Mouse (Mus musculus) MEL (cell line): Measurements from ENCODE around the gene Vti1a.

Source experiments
- CHD1 ChIP-seq: IDR thresholded peaks from 2 replicates; pipeline ENCODE4 v1.6.1; 2012; ENCODE audit warnings: low read depth, mild to moderate bottlenecking, inconsistent platforms, low read length, improper control_type of control experiment
- CTCF ChIP-seq, 3 experiments: IDR thresholded peaks in 2 of 3; conservative IDR thresholded peaks in 1 of 3; 2 replicates each; pipeline ENCODE4 v1.5.1; 2011 to 2012; ENCODE audit warnings: low read length in 3 of 3, low read depth in 2 of 3, mild to moderate bottlenecking in 2 of 3, improper control_type of control experiment in 1 of 3, inconsistent platforms in 1 of 3, mixed read lengths in 1 of 3, moderate library complexity in 1 of 3; ENCODE audit not compliant: control insufficient read depth in 1 of 3, insufficient read depth in 1 of 3, poor library complexity in 1 of 3, severe bottlenecking in 1 of 3
- E2F4 ChIP-seq: IDR thresholded peaks from 2 replicates; pipeline ENCODE4 v1.6.1; 2011; ENCODE audit warnings: low read depth, low read length, improper control_type of control experiment, borderline replicate concordance
- ELF1 ChIP-seq: IDR thresholded peaks from 2 replicates; pipeline ENCODE4 v1.6.1; 2014; ENCODE audit warnings: low read depth, mild to moderate bottlenecking, inconsistent platforms, low read length, improper control_type of control experiment, moderate library complexity
- EP300 ChIP-seq, 2 experiments: IDR thresholded peaks; 2 replicates each; pipeline ENCODE4 v1.6.1; 2011; ENCODE audit warnings: improper control_type of control experiment in 2 of 2, low read length in 2 of 2, low read depth in 1 of 2, mild to moderate bottlenecking in 1 of 2
- GABPA ChIP-seq: IDR thresholded peaks from 2 replicates; pipeline ENCODE4 v1.6.1; 2012; ENCODE audit warnings: low read depth, mild to moderate bottlenecking, inconsistent platforms, low read length, improper control_type of control experiment, moderate library complexity
- GATA1 ChIP-seq: IDR thresholded peaks from 2 replicates; pipeline ENCODE4 v1.6.1; 2011; ENCODE audit warnings: low read depth, low read length, improper control_type of control experiment
- JUND ChIP-seq: IDR thresholded peaks from 2 replicates; pipeline ENCODE4 v1.6.1; 2011; ENCODE audit warnings: low read depth, mild to moderate bottlenecking, improper control_type of control experiment, low read length
- MAX ChIP-seq: IDR thresholded peaks from 2 replicates; pipeline ENCODE4 v1.6.1; 2011; ENCODE audit warnings: low read length, improper control_type of control experiment
- MEF2A ChIP-seq: IDR thresholded peaks from 2 replicates; pipeline ENCODE4 v1.6.1; 2014; ENCODE audit warnings: low read depth, mild to moderate bottlenecking, inconsistent platforms, low read length, improper control_type of control experiment; ENCODE audit not compliant: poor library complexity, insufficient replicate concordance, severe bottlenecking; ENCODE audit errors: extremely low read depth
- POLR2A ChIP-seq, 2 experiments: IDR thresholded peaks; 2 replicates each; pipeline ENCODE4 v1.6.1; 2011 to 2012; ENCODE audit warnings: low read length in 2 of 2, mild to moderate bottlenecking in 2 of 2, control low read depth in 1 of 2, improper control_type of control experiment in 1 of 2, low read depth in 1 of 2, moderate library complexity in 1 of 2; ENCODE audit not compliant: control insufficient read depth in 1 of 2, insufficient read depth in 1 of 2, poor library complexity in 1 of 2
- RAD21 ChIP-seq: IDR thresholded peaks from 2 replicates; pipeline ENCODE4 v1.6.1; 2011; ENCODE audit warnings: mild to moderate bottlenecking, low read depth, low read length, improper control_type of control experiment
- UBTF ChIP-seq: IDR thresholded peaks from 2 replicates; pipeline ENCODE4 v1.6.1; 2012; ENCODE audit warnings: low read depth, mild to moderate bottlenecking, inconsistent platforms, low read length, improper control_type of control experiment, moderate library complexity, borderline replicate concordance; ENCODE audit not compliant: insufficient read depth
- USF1 ChIP-seq: IDR thresholded peaks from 2 replicates; pipeline ENCODE4 v1.6.1; 2014; ENCODE audit warnings: low read depth, mild to moderate bottlenecking, inconsistent platforms, low read length, improper control_type of control experiment, moderate library complexity

DNA sequence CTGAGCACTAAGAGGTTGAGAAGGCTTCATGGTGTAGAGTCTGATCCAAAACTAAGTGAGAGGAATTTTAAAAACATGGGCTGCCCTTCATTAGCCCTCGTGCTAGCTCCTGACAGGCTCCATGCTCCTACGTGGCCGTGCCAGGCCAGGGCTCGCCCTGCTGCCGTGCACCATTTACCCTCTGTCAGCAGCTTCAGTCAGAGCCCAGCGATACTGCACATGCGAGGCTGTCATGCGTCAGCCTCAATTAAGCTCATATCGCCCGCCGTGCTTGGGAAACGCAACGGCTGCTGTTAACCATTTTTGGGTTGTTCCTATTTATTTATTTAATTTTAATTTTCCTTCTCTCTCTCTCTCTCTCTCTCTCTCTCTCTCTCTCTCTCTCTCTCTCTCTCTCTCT lies 133.0 kb downstream of the Vti1a start:
- no peak for TF ChIP-seq E2F4
- TF ChIP-seq CTCF (IDR thresholded peaks at IDR 0.05 in 2 of 3, conservative IDR thresholded peaks at IDR 0.05 in 1 of 3; ENCODE audit: control insufficient read depth in 1 of 3, insufficient read depth in 1 of 3, low read depth in 2 of 3, low read length in 3 of 3, poor library complexity in 1 of 3, severe bottlenecking in 1 of 3), result no peak
- TF ChIP-seq EP300 (IDR thresholded peaks at IDR 0.05; ENCODE audit: low read depth in 1 of 2, low read length in 2 of 2), result no peak
- TF ChIP-seq MEF2A, result no peak
- no peak for TF ChIP-seq ELF1
- TF ChIP-seq JUND, result no peak
- TF ChIP-seq MAX, result no peak
- TF ChIP-seq GATA1, result no peak
- TF ChIP-seq RAD21, result no peak
- no peak for TF ChIP-seq USF1
- no peak for TF ChIP-seq GABPA
- no peak for TF ChIP-seq POLR2A (IDR thresholded peaks at IDR 0.05; ENCODE audit: control insufficient read depth in 1 of 2, insufficient read depth in 1 of 2, low read depth in 1 of 2, low read length in 2 of 2, poor library complexity in 1 of 2)
- TF ChIP-seq UBTF, result no peak
- TF ChIP-seq CHD1, result no peak
